ENCODE assay signal across 8 mouse cellular contexts in genomic region chr2:163424597-163424996, GRCm38 (mm10). TPM values are rescaled to one million over a fixed set of nuclear protein-coding genes. Genes with fewer than 3 reads are reported as not detected.
DNase-seq lines count a peak whose midpoint lies in the region; ATAC-seq and TF ChIP-seq lines count a peak whose summit lies in the region.

Gene Oser1 (minus strand): TSS chr2:163424697.

- no peak for TF ChIP-seq CTCF in testis, adult 2 months (IDR thresholded peaks at IDR 0.05; ENCODE audit: control insufficient read depth, insufficient read depth, insufficient replicate concordance, low read depth, low read length)
- no peak for TF ChIP-seq CTCF in olfactory bulb, adult 2 months (IDR thresholded peaks at IDR 0.05; ENCODE audit: insufficient read depth, low read depth, low read length)

- no peak for DNase-seq in testis, postnatal 10 days (ENCODE audit: low spot score)
- DNase-seq in forebrain, embryonic 10.5 days (ENCODE audit: extremely low spot score, low spot score): no peak
- DNase-seq in heart, postnatal 14 days: no peak
- DNase-seq in limb, embryonic 11.5 days (ENCODE audit: low spot score): no peak
- DNase-seq in urinary bladder, postnatal 10 days (ENCODE audit: low spot score): no peak
- DNase-seq in kidney, adult 9 months: no peak

- TF ChIP-seq POLR2A in testis, adult 2 months (IDR thresholded peaks at IDR 0.05; ENCODE audit: control insufficient read depth, low read depth, low read length): no peak
- TF ChIP-seq POLR2A in olfactory bulb, adult 2 months (IDR thresholded peaks at IDR 0.05; ENCODE audit: insufficient read depth, low read depth, low read length): no peak

- H3K4me3 ChIP-seq in testis, adult 2 months (ENCODE audit: control insufficient read depth, low read depth, low read length): no peak within 1 kb of the TSS
- H3K4me3 ChIP-seq in forebrain, embryonic 10.5 days: no peak within 1 kb of the TSS
- no peak within 1 kb of the TSS for H3K4me3 ChIP-seq in limb, embryonic 11.5 days (ENCODE audit: low read depth, low read length)
- H3K4me3 ChIP-seq in olfactory bulb, adult 2 months (ENCODE audit: insufficient read depth, low read depth, low read length): no peak within 1 kb of the TSS

- no peaks in the 10 kb centered on the region for H3K27me3 ChIP-seq in testis, adult 2 months (ENCODE audit: control insufficient read depth, insufficient read depth, low read length)
- no peaks in the 10 kb centered on the region for H3K27me3 ChIP-seq in forebrain, embryonic 10.5 days (ENCODE audit: poor library complexity, severe bottlenecking)
- H3K27me3 ChIP-seq in limb, embryonic 11.5 days (ENCODE audit: control insufficient read depth, insufficient read depth, low read length): no peaks in the 10 kb centered on the region

- WGBS in forebrain, embryonic 10.5 days: 84% methylated on average over 6 of the region's 6 CpGs
- WGBS in limb, embryonic 11.5 days: 85% methylated on average over 6 of the region's 6 CpGs
- WGBS in olfactory bulb, adult 2 months: 82% methylated on average over 6 of the region's 6 CpGs

- H3K9me3 ChIP-seq in forebrain, embryonic 10.5 days: no peaks in the 10 kb centered on the region
- H3K9me3 ChIP-seq in limb, embryonic 11.5 days (ENCODE audit: control insufficient read depth, low read length): no peaks in the 10 kb centered on the region

- intact Hi-C loops in heart, postnatal 14 days (cut with DNase I): no loop called here

- peaks cover 4% of the 10 kb centered on the region for H3K4me1 ChIP-seq in testis, adult 2 months (ENCODE audit: control insufficient read depth, insufficient read depth, low read length)
- peaks cover 12% of the 10 kb centered on the region for H3K4me1 ChIP-seq in forebrain, embryonic 10.5 days
- no peaks in the 10 kb centered on the region for H3K4me1 ChIP-seq in limb, embryonic 11.5 days (ENCODE audit: control insufficient read depth, insufficient read depth, low read length)
- peaks cover 9% of the 10 kb centered on the region; the same call in 1 of the 2 replicates for H3K4me1 ChIP-seq in olfactory bulb, adult 2 months (ENCODE audit: control insufficient read depth, insufficient read depth, low read length)

- H3K4me2 ChIP-seq in limb, embryonic 11.5 days (ENCODE audit: low read depth, severe bottlenecking): no peak within 1 kb of the TSS

- H3K27ac ChIP-seq in testis, adult 2 months (ENCODE audit: control insufficient read depth, insufficient read depth, low read depth, low read length): no peak within 1 kb of the TSS
- no peak within 1 kb of the TSS for H3K27ac ChIP-seq in forebrain, embryonic 10.5 days
- no peak within 1 kb of the TSS for H3K27ac ChIP-seq in limb, embryonic 11.5 days (replicated peaks; ENCODE audit: low read depth, low read length)
- no peak within 1 kb of the TSS for H3K27ac ChIP-seq in olfactory bulb, adult 2 months (ENCODE audit: insufficient read depth, low read depth, low read length)

- H3K9ac ChIP-seq in limb, embryonic 11.5 days (ENCODE audit: low read length): no peak within 1 kb of the TSS

- ATAC-seq in limb, embryonic 11.5 days (ENCODE audit: insufficient number of reproducible peaks, low FRiP score, low TSS enrichment, low read depth): no peak

- no peaks in the 10 kb centered on the region for H3K36me3 ChIP-seq in testis, adult 2 months (ENCODE audit: control insufficient read depth, insufficient read depth, low read length)
- H3K36me3 ChIP-seq in forebrain, embryonic 10.5 days (replicated peaks): peaks cover 11% of the 10 kb centered on the region
- H3K36me3 ChIP-seq in limb, embryonic 11.5 days (ENCODE audit: control insufficient read depth, insufficient read depth, low read length): no peaks in the 10 kb centered on the region

RNA-seq across cellular contexts. Expression of gene Oser1, which starts in this region (rescaled TPM):
- polyA plus RNA-seq in testis, adult 2 months (2012; rRNA removed): 209 and 304 TPM in 2 replicates
- polyA plus RNA-seq in forebrain, embryonic 10.5 days (2016; fragmentation: Nextera tagmentation; extraction: Ambion mirVana): 86.8 and 95.5 TPM in 2 replicates
- total RNA-seq in heart, postnatal 14 days (2021): 10 to 100 TPM; 22.3 to 25.3 TPM
- polyA plus RNA-seq in limb, embryonic 11.5 days (2014; fragmentation: Nextera tagmentation; extraction: Ambion mirVana): 88.3 and 92.5 TPM in 2 replicates
- polyA plus RNA-seq in olfactory bulb, adult 2 months (2012; ENCODE audit: insufficient read depth, insufficient read length, low replicate concordance, missing spikeins): not detected in 2 replicates
